Comparison of ENCODE assay signal across 18 mouse cellular contexts in the genomic region with DNA sequence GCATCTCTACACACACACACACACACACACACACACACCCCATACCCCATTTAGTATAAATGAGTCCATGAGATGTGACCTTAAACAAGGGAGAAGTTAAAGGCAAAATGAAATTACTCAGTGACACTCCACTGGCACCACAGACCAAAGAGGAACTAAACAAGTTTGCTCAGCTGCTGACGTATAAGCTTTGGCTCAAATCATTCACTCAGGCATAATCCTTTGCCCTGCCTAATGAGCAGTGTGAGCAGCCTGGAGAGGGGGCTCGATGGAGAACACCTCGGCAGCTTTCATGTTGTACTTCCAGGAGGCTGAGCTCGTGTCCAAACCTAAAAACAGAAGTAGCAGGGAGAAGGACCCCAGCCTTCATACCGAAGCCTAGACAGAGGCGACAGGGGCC. TPM values are rescaled to one million over a fixed set of nuclear protein-coding genes. Genes with fewer than 3 reads are reported as not detected.
DNase-seq lines count a peak whose midpoint lies in the region; ATAC-seq and TF ChIP-seq lines count a peak whose summit lies in the region.
"Had no signal": no experiment of that assay in that cellular context is flagged by ENCODE, and none has a peak within 500 bp of the region (broad histone marks: within the 10 kb centered on the region; RNA-seq: fewer than 3 reads in every experiment).

No protein-coding gene starts in this region.

- H3K36me3 ChIP-seq in heart, embryonic 12.5 days: no peaks in the 10 kb centered on the region
- H3K36me3 ChIP-seq in midbrain, embryonic 11.5 days (ENCODE audit: control insufficient read depth, insufficient read depth, low read length): no peaks in the 10 kb centered on the region
- H3K36me3 ChIP-seq in midbrain, postnatal 0 days (ENCODE audit: insufficient read depth, low read length): no peaks in the 10 kb centered on the region
- peaks cover 2% of the 10 kb centered on the region; the same call in 1 of the 2 replicates for H3K36me3 ChIP-seq in splenic B cell, adult 2 months (ENCODE audit: control insufficient read depth, insufficient read depth, low read length, poor library complexity, severe bottlenecking)
- H3K36me3 ChIP-seq: forebrain, embryonic 10.5 days; hindbrain, embryonic 13.5 days; neural tube, embryonic 15.5 days had no signal

- ATAC-seq in heart, embryonic 12.5 days (ENCODE audit: insufficient number of reproducible peaks, low FRiP score): no peak
- ATAC-seq in midbrain, embryonic 11.5 days (ENCODE audit: low FRiP score): no peak
- ATAC-seq in midbrain, postnatal 0 days (ENCODE audit: low FRiP score): no peak
- peak; percentile 73 for ATAC-seq in common myeloid progenitor, adult 5-6 weeks (replicated peaks; ENCODE audit: low read depth, poor library complexity, severe bottlenecking)
- ATAC-seq: intestine, embryonic 16.5 days had no signal

- H3K27ac ChIP-seq in heart, embryonic 12.5 days (ENCODE audit: poor library complexity, severe bottlenecking): no peak overlapping the region
- H3K27ac ChIP-seq in midbrain, embryonic 11.5 days (ENCODE audit: low read depth, low read length): no peak overlapping the region
- no peak overlapping the region for H3K27ac ChIP-seq in midbrain, postnatal 0 days (ENCODE audit: low read depth, low read length)
- H3K27ac ChIP-seq: forebrain, embryonic 10.5 days; hindbrain, embryonic 13.5 days; neural tube, embryonic 15.5 days had no signal

- no peak for TF ChIP-seq CTCF in midbrain, postnatal 0 days (IDR thresholded peaks at IDR 0.05)

- H3K4me2 ChIP-seq in heart, embryonic 12.5 days: no peak overlapping the region
- H3K4me2 ChIP-seq in midbrain, embryonic 11.5 days: no peak overlapping the region
- no peak overlapping the region for H3K4me2 ChIP-seq in midbrain, postnatal 0 days (ENCODE audit: low read depth, low read length, poor library complexity, severe bottlenecking)
- H3K4me2 ChIP-seq: hindbrain, embryonic 13.5 days; neural tube, embryonic 15.5 days had no signal

- H3K9ac ChIP-seq in heart, embryonic 12.5 days: 0 out of 2 replicates have a peak overlapping the region, but pooled peaks have one; percentile 40
- H3K9ac ChIP-seq in midbrain, embryonic 11.5 days (ENCODE audit: low read length): 0 out of 2 replicates have a peak overlapping the region, but pooled peaks have one; percentile 3
- no peak overlapping the region for H3K9ac ChIP-seq in midbrain, postnatal 0 days (replicated peaks; ENCODE audit: low read length, poor library complexity, severe bottlenecking)
- H3K9ac ChIP-seq: hindbrain, embryonic 13.5 days; neural tube, embryonic 15.5 days had no signal

- peaks cover 34% of the 10 kb centered on the region for H3K4me1 ChIP-seq in heart, embryonic 12.5 days (replicated peaks)
- H3K4me1 ChIP-seq in midbrain, embryonic 11.5 days (ENCODE audit: control insufficient read depth, insufficient read depth, low read length): peaks cover 3% of the 10 kb centered on the region; the same call in 1 of the 2 replicates
- no peaks in the 10 kb centered on the region for H3K4me1 ChIP-seq in midbrain, postnatal 0 days (ENCODE audit: insufficient read depth, low read length)
- H3K4me1 ChIP-seq: hindbrain, embryonic 13.5 days; neural tube, embryonic 15.5 days had no signal

- WGBS in heart, embryonic 12.5 days: 63% methylated on average over 6 of the region's 6 CpGs
- 67% methylated on average over 6 of the region's 6 CpGs for WGBS in midbrain, embryonic 11.5 days
- 68% methylated on average over 6 of the region's 6 CpGs for WGBS in midbrain, postnatal 0 days

- no peaks in the 10 kb centered on the region for H3K9me3 ChIP-seq in heart, embryonic 12.5 days (replicated peaks)
- no peaks in the 10 kb centered on the region for H3K9me3 ChIP-seq in midbrain, embryonic 11.5 days (ENCODE audit: control insufficient read depth, low read length)
- no peaks in the 10 kb centered on the region for H3K9me3 ChIP-seq in midbrain, postnatal 0 days (ENCODE audit: low read length)
- H3K9me3 ChIP-seq: forebrain, embryonic 10.5 days; hindbrain, embryonic 13.5 days; neural tube, embryonic 15.5 days had no signal

- DNase-seq in heart, postnatal 4 days: no peak
- peak; percentile 45 for DNase-seq in midbrain, embryonic 11.5 days (ENCODE audit: low spot score, missing footprints)
- no peak for DNase-seq in midbrain, postnatal 0 days (ENCODE audit: low spot score)
- DNase-seq in splenic B cell, adult 2 months (ENCODE audit: low read depth, low spot score): peak; percentile 73
- DNase-seq in urinary bladder, postnatal 10 days (ENCODE audit: low spot score): no peak
- no peak for DNase-seq in thymus, postnatal 25 days
- DNase-seq: adrenal gland, adult 2 months; cerebellum, adult 8-10 months; gastrocnemius, postnatal 25 days; kidney, postnatal 25 days; right cerebral cortex, adult 18-20 months; thymus, adult 2 months had no signal

- no peaks in the 10 kb centered on the region for H3K27me3 ChIP-seq in heart, embryonic 12.5 days (replicated peaks)
- H3K27me3 ChIP-seq in midbrain, embryonic 11.5 days (ENCODE audit: control insufficient read depth, insufficient read depth, low read length): no peaks in the 10 kb centered on the region
- no peaks in the 10 kb centered on the region for H3K27me3 ChIP-seq in midbrain, postnatal 0 days (ENCODE audit: insufficient read depth, low read length)
- H3K27me3 ChIP-seq in splenic B cell, adult 2 months (ENCODE audit: control insufficient read depth, insufficient read depth, low read length, poor library complexity, severe bottlenecking): no peaks in the 10 kb centered on the region
- H3K27me3 ChIP-seq: hindbrain, embryonic 13.5 days; neural tube, embryonic 15.5 days had no signal

- H3K4me3 ChIP-seq in heart, embryonic 12.5 days: no peak overlapping the region
- no peak overlapping the region for H3K4me3 ChIP-seq in midbrain, embryonic 11.5 days (ENCODE audit: low read depth, low read length)
- no peak overlapping the region for H3K4me3 ChIP-seq in midbrain, postnatal 0 days (ENCODE audit: low read depth, low read length)
- H3K4me3 ChIP-seq: forebrain, embryonic 10.5 days; hindbrain, embryonic 13.5 days; neural tube, embryonic 15.5 days had no signal

RNA-seq across cellular contexts. Expression of gene Tbc1d14, which starts 43.8 kb away (rescaled TPM):
- polyA plus RNA-seq in heart, embryonic 12.5 days (2016; fragmentation: Nextera tagmentation; extraction: Ambion mirVana): 20.0 and 22.3 TPM in 2 replicates
- 10 to 100 TPM; 20.6 to 22.6 TPM for total RNA-seq in heart, postnatal 4 days (2021)
- polyA plus RNA-seq in midbrain, embryonic 11.5 days (2014; fragmentation: Nextera tagmentation; extraction: Ambion mirVana): 41.2 TPM in 2 replicates
- total RNA-seq in midbrain, postnatal 0 days (2014; rRNA removed): 29.3 and 30.5 TPM in 2 replicates
- 51.0 and 53.3 TPM in 2 replicates for polyA plus RNA-seq in midbrain, postnatal 0 days (2015; fragmentation: Nextera tagmentation; extraction: Ambion mirVana)
- total RNA-seq in common myeloid progenitor, adult 5-6 weeks (2017): 14.1 and 14.8 TPM in 2 replicates

Comparison
In these comparisons a context has a peak if more than half of its experiments do, and no peak if none do; other contexts are left out.
1. DNase-seq: peak in midbrain, embryonic 11.5 days (single experiment) and splenic B cell, adult 2 months (single experiment); none in heart, postnatal 4 days (single experiment), midbrain, postnatal 0 days (single experiment), urinary bladder, postnatal 10 days (single experiment) and thymus, postnatal 25 days (single experiment).